Mouse (Mus musculus) heart, embryonic 16.5 days (tissue): ENCODE data around the gene Mia2. TPM values are rescaled to one million over a fixed set of nuclear protein-coding genes. Genes with fewer than 3 reads are reported as not detected.
"Not testable (repeated sequence)": the region's sequence is repeated elsewhere in the genome, so short reads cannot be mapped to it uniquely, and the experiment has no call there.

Source experiments
- ATAC-seq: fragments of 200-750 bp; cut with Nextera tagmentation; replicated peaks from 2 replicates; pipeline ENCODE4 v1.8.0; 2017; ENCODE audit warnings: moderate number of reproducible peaks; ENCODE audit not compliant: insufficient read depth, low FRiP score; ENCODE audit errors: extremely low read depth
- H3K27ac ChIP-seq: fragments of 300-500 bp; sonication (generic); 2 replicates; pipeline ENCODE4 v1.5.1; 2014; ENCODE audit warnings: mild to moderate bottlenecking, low read length, control low read depth, moderate library complexity
- H3K27me3 ChIP-seq: fragments of 300-500 bp; sonication (generic); 2 replicates; pipeline ENCODE4 v1.6.1; 2014; ENCODE audit warnings: low read length, mixed read lengths; ENCODE audit not compliant: control insufficient read depth, insufficient read depth
- H3K36me3 ChIP-seq: fragments of 300-500 bp; sonication (generic); 2 replicates; pipeline ENCODE4 v1.6.1; 2014; ENCODE audit not compliant: control insufficient read depth, insufficient read depth
- H3K4me1 ChIP-seq: fragments of 300-500 bp; sonication (generic); 2 replicates; pipeline ENCODE4 v1.6.1; 2014; ENCODE audit warnings: low read length, mixed read lengths; ENCODE audit not compliant: control insufficient read depth, insufficient read depth
- H3K4me2 ChIP-seq: fragments of 300-500 bp; sonication (generic); 2 replicates; pipeline ENCODE4 v1.6.1; 2014; ENCODE audit warnings: low read depth, mild to moderate bottlenecking, control low read depth, low read length
- H3K4me3 ChIP-seq: fragments of 300-500 bp; sonication (generic); 2 replicates; pipeline ENCODE4 v1.5.1; 2014; ENCODE audit warnings: mild to moderate bottlenecking, control low read depth, low read length
- H3K9ac ChIP-seq: fragments of 300-500 bp; sonication (generic); 2 replicates; pipeline ENCODE4 v1.6.1; 2014; ENCODE audit warnings: low read length, control low read depth
- H3K9me3 ChIP-seq: fragments of 300-500 bp; sonication (generic); replicated peaks from 2 replicates; pipeline ENCODE4 v1.6.1; 2016; ENCODE audit warnings: low read length; ENCODE audit not compliant: control insufficient read depth
- WGBS: fragments of 180-500 bp; shearing (Covaris S2); extraction: QIAGEN DNeasy Blood & Tissue Kit; methylation state at CpG from one replicate; pipeline ENCODE4 v1.1.7; 2014; 5-methylcytosine and 5-hydroxymethylcytosine counted together
- polyA plus RNA-seq: library from polyadenylated mRNA; unstranded; fragments of >200 nt; fragmentation: Nextera tagmentation; extraction: Ambion mirVana; gene quantifications from 2 replicates; pipeline ENCODE4 v1.2.1, GENCODE M21; 2015

The Mia2 gene
- 43.0 and 63.6 TPM in 2 replicates for polyA plus RNA-seq

- no peak for ATAC-seq
- H3K27me3 ChIP-seq = no peaks in the 10 kb centered on the region
- no peak within 1 kb of the TSS for H3K9ac ChIP-seq
- WGBS = 77% methylated on average over 19 of the region's 19 CpGs
- H3K36me3 ChIP-seq = no peaks in the 10 kb centered on the region
- H3K4me1 ChIP-seq = no peaks in the 10 kb centered on the region
- H3K27ac ChIP-seq = no peak within 1 kb of the TSS
- no peak within 1 kb of the TSS for H3K4me2 ChIP-seq
- H3K4me3 ChIP-seq = no peak within 1 kb of the TSS
- H3K9me3 ChIP-seq = no peaks in the 10 kb centered on the region
Measured at GRCm38 (mm10) chr12:59095104-59096025, at the start of gene Mia2. TSS of gene Mia2 (plus strand) at chr12:59095799.

- ATAC-seq = no peak
- no peak overlapping the region for H3K9ac ChIP-seq
Measured at GRCm38 (mm10) chr12:59052470-59052869, 43.1 kb upstream of the Mia2 start.

GRCm38 (mm10) chr12:59053166-59053565 lies 42.4 kb upstream of the Mia2 start:
- Histone ChIP-seq H3K27me3 (no peaks in the 10 kb centered on the region), H3K9ac (no peak overlapping the region), H3K36me3 (peaks cover 16% of the 10 kb centered on the region), H3K4me1 (no peaks in the 10 kb centered on the region), H3K9me3 (no peaks in the 10 kb centered on the region), H3K4me3 (no peak overlapping the region), H3K4me2 (no peak overlapping the region), H3K27ac (no peak overlapping the region)
- no peak for ATAC-seq
- WGBS = 72% methylated on average over 5 of the region's 5 CpGs

More at GRCm38 (mm10) chr12:59052470-59052869, 43.1 kb upstream of the Mia2 start:
- no peak overlapping the region for H3K4me2 ChIP-seq
- H3K9me3 ChIP-seq = no peaks in the 10 kb centered on the region
- no peak overlapping the region for H3K27ac ChIP-seq
- H3K4me1 ChIP-seq = no peaks in the 10 kb centered on the region
- H3K36me3 ChIP-seq = peaks cover 15% of the 10 kb centered on the region
- H3K27me3 ChIP-seq = no peaks in the 10 kb centered on the region
- WGBS = 85% methylated on average over 3 of the region's 3 CpGs
- H3K4me3 ChIP-seq = no peak overlapping the region

- H3K4me3 ChIP-seq = no peak overlapping the region
- no peak for ATAC-seq
- no peak overlapping the region for H3K4me2 ChIP-seq
- no peaks in the 10 kb centered on the region for H3K27me3 ChIP-seq
- peaks cover 18% of the 10 kb centered on the region for H3K36me3 ChIP-seq
- no peaks in the 10 kb centered on the region for H3K9me3 ChIP-seq
- H3K27ac ChIP-seq = no peak overlapping the region
- H3K9ac ChIP-seq = no peak overlapping the region
- no peaks in the 10 kb centered on the region for H3K4me1 ChIP-seq
Measured at GRCm38 (mm10) chr12:59053976-59054375, 41.6 kb upstream of the Mia2 start.

GRCm38 (mm10) chr12:59055196-59055850 lies 40.3 kb upstream of the Mia2 start:
- no peak for ATAC-seq
- Histone ChIP-seq H3K36me3 (peaks cover 13% of the 10 kb centered on the region), H3K4me3 (no peak overlapping the region), H3K27ac (no peak overlapping the region), H3K9ac (no peak overlapping the region), H3K27me3 (no peaks in the 10 kb centered on the region), H3K9me3 (no peaks in the 10 kb centered on the region), H3K4me2 (no peak overlapping the region), H3K4me1 (peaks cover 12% of the 10 kb centered on the region)
- 61% methylated on average over 4 of the region's 4 CpGs for WGBS

GRCm38 (mm10) chr12:59056222-59056621 lies 39.4 kb upstream of the Mia2 start:
- Histone ChIP-seq H3K4me3 (no peak overlapping the region), H3K9me3 (no peaks in the 10 kb centered on the region), H3K27ac (no peak overlapping the region), H3K27me3 (no peaks in the 10 kb centered on the region), H3K9ac (no peak overlapping the region), H3K4me1 (peaks cover 13% of the 10 kb centered on the region), H3K4me2 (no peak overlapping the region), H3K36me3 (peaks cover 13% of the 10 kb centered on the region)
- WGBS = 97% methylated on average over 11 of the region's 11 CpGs
- no peak for ATAC-seq

GRCm38 (mm10) chr12:59058242-59058641 lies 37.4 kb upstream of the Mia2 start:
- H3K4me2 ChIP-seq, H3K27ac ChIP-seq, H3K27me3 ChIP-seq, H3K4me3 ChIP-seq, H3K9me3 ChIP-seq, ATAC-seq, H3K9ac ChIP-seq: not testable (repeated sequence)
- WGBS = 81% methylated on average over 5 of the region's 5 CpGs
- Histone ChIP-seq H3K36me3 (peaks cover 13% of the 10 kb centered on the region), H3K4me1 (peaks cover 13% of the 10 kb centered on the region)

GRCm38 (mm10) chr12:59060322-59060721 lies 35.3 kb upstream of the Mia2 start:
- peak overlapping the region; percentile 94 for H3K4me2 ChIP-seq
- H3K27ac ChIP-seq = peak overlapping the region; percentile 96
- H3K27me3 ChIP-seq = peaks cover 2% of the 10 kb centered on the region; the same call in 1 of the 2 replicates
- peaks cover 12% of the 10 kb centered on the region for H3K36me3 ChIP-seq
- H3K4me1 ChIP-seq = peaks cover 13% of the 10 kb centered on the region
- 51% methylated on average over 4 of the region's 4 CpGs for WGBS
- H3K9me3 ChIP-seq = no peaks in the 10 kb centered on the region
- ATAC-seq = no peak
- H3K4me3 ChIP-seq = peak overlapping the region; percentile 91
- H3K9ac ChIP-seq = peak overlapping the region; percentile 98
